Mouse (Mus musculus): ENCODE results near the gene Tnnc2.

- TF ChIP-seq CTCF (IDR thresholded peaks at IDR 0.05; ENCODE audit: low read depth) (no peak), EP300 (IDR thresholded peaks at IDR 0.05; ENCODE audit: low read depth) (no peak)
Measured at GRCm38 (mm10) chr2:164761971-164762370, 17.8 kb downstream of the Tnnc2 start.
